11 mouse cellular contexts compared by ENCODE assay signal in genomic region chr7:78597251-78598129, GRCm38 (mm10).
A peak's percentile ranks its signal among the peaks of the same experiment; 100 is the strongest.
DNase-seq lines count a peak whose midpoint lies in the region; ATAC-seq lines count a peak whose summit lies in the region.
"Had no signal": no experiment of that assay in that cellular context is flagged by ENCODE, and none has a peak within 500 bp of the region (broad histone marks: within the 10 kb centered on the region; RNA-seq: fewer than 3 reads in every experiment).

No protein-coding gene starts in this region.

- peak overlapping the region; percentile 1; the same call in 1 of the 2 replicates for H3K4me2 ChIP-seq in heart, embryonic 16.5 days (ENCODE audit: low read depth, low read length)
- 0 out of 2 replicates have a peak overlapping the region, but pooled peaks have one; percentile 10 for H3K4me2 ChIP-seq in embryonic facial prominence, embryonic 15.5 days (replicated peaks)
- H3K4me2 ChIP-seq in midbrain, embryonic 12.5 days (replicated peaks) = peak overlapping the region; percentile 19; the same call in 1 of the 2 replicates
- H3K4me2 ChIP-seq: intestine, embryonic 15.5 days had no signal

- H3K27ac ChIP-seq in heart, embryonic 16.5 days (ENCODE audit: low read length) = no peak overlapping the region
- H3K27ac ChIP-seq in embryonic facial prominence, embryonic 15.5 days (replicated peaks) = no peak overlapping the region
- peak overlapping the region; percentile 17; the same call in 1 of the 2 replicates for H3K27ac ChIP-seq in midbrain, embryonic 12.5 days (replicated peaks)
- H3K27ac ChIP-seq: intestine, embryonic 15.5 days had no signal

- no peak for ATAC-seq in heart, embryonic 16.5 days (replicated peaks; ENCODE audit: extremely low read depth, insufficient read depth, low FRiP score)
- no peak for ATAC-seq in embryonic facial prominence, embryonic 15.5 days (ENCODE audit: insufficient number of reproducible peaks, low FRiP score, low TSS enrichment, low read depth)
- ATAC-seq in midbrain, embryonic 12.5 days (ENCODE audit: low FRiP score, low read depth) = peak; percentile 27; the same call in 1 of the 2 replicates
- ATAC-seq in erythroblast, adult 5-6 weeks (replicated peaks; ENCODE audit: low FRiP score, poor library complexity, severe bottlenecking) = no peak
- ATAC-seq: intestine, embryonic 15.5 days had no signal

- H3K36me3 ChIP-seq in heart, embryonic 16.5 days (ENCODE audit: control insufficient read depth, insufficient read depth) = no peaks in the 10 kb centered on the region
- no peaks in the 10 kb centered on the region for H3K36me3 ChIP-seq in embryonic facial prominence, embryonic 15.5 days
- H3K36me3 ChIP-seq in midbrain, embryonic 12.5 days = no peaks in the 10 kb centered on the region
- H3K36me3 ChIP-seq: intestine, embryonic 15.5 days had no signal

- H3K4me3 ChIP-seq in heart, embryonic 16.5 days (ENCODE audit: low read length) = no peak overlapping the region
- H3K4me3 ChIP-seq in embryonic facial prominence, embryonic 15.5 days (replicated peaks) = no peak overlapping the region
- H3K4me3 ChIP-seq in midbrain, embryonic 12.5 days = no peak overlapping the region
- H3K4me3 ChIP-seq: intestine, embryonic 15.5 days had no signal

- intact Hi-C loops in heart, postnatal 36 days (cut with DNase I) = loop anchor here (2.0 to 5.0 kb wide), 2 partner anchors 295 to 1465 kb away; no protein-coding TSS in a partner anchor

- no peaks in the 10 kb centered on the region for H3K9me3 ChIP-seq in heart, embryonic 16.5 days (replicated peaks; ENCODE audit: control insufficient read depth, low read length)
- no peaks in the 10 kb centered on the region for H3K9me3 ChIP-seq in embryonic facial prominence, embryonic 15.5 days (replicated peaks)
- no peaks in the 10 kb centered on the region for H3K9me3 ChIP-seq in midbrain, embryonic 12.5 days
- H3K9me3 ChIP-seq: intestine, embryonic 15.5 days had no signal

- H3K4me1 ChIP-seq in heart, embryonic 16.5 days (ENCODE audit: control insufficient read depth, insufficient read depth, low read length) = no peaks in the 10 kb centered on the region
- peaks cover 10% of the 10 kb centered on the region; the same call in 1 of the 2 replicates for H3K4me1 ChIP-seq in embryonic facial prominence, embryonic 15.5 days
- H3K4me1 ChIP-seq in midbrain, embryonic 12.5 days = peaks cover 18% of the 10 kb centered on the region
- H3K4me1 ChIP-seq: intestine, embryonic 15.5 days had no signal

- WGBS in heart, embryonic 16.5 days = 15% methylated on average over 14 of the region's 15 CpGs
- 18% methylated on average over 15 of the region's 15 CpGs for WGBS in embryonic facial prominence, embryonic 15.5 days
- 24% methylated on average over 15 of the region's 15 CpGs for WGBS in midbrain, embryonic 12.5 days

- H3K9ac ChIP-seq in heart, embryonic 16.5 days (ENCODE audit: low read length) = no peak overlapping the region
- H3K9ac ChIP-seq in embryonic facial prominence, embryonic 15.5 days = no peak overlapping the region
- H3K9ac ChIP-seq in midbrain, embryonic 12.5 days (replicated peaks) = no peak overlapping the region; the same call in 1 of the 2 replicates
- H3K9ac ChIP-seq: intestine, embryonic 15.5 days had no signal

- peaks cover 24% of the 10 kb centered on the region for H3K27me3 ChIP-seq in heart, embryonic 16.5 days (ENCODE audit: control insufficient read depth, insufficient read depth, low read length)
- H3K27me3 ChIP-seq in embryonic facial prominence, embryonic 15.5 days = peaks cover 24% of the 10 kb centered on the region; the same call in 1 of the 2 replicates
- H3K27me3 ChIP-seq in midbrain, embryonic 12.5 days = peaks cover 24% of the 10 kb centered on the region; the same call in 1 of the 2 replicates

- DNase-seq in heart, postnatal 36 days = no peak
- peak; percentile 83 for DNase-seq in CD4-positive helper T cell, adult 2 months (ENCODE audit: low read depth, low spot score)
- no peak for DNase-seq in cerebellum, adult 8-10 months
- no peak for DNase-seq in ovary, postnatal 36 days (ENCODE audit: low spot score)
- DNase-seq: adrenal gland, postnatal 14 days; cerebellum, postnatal 36 days had no signal
